Mouse (Mus musculus): ENCODE results near the gene Srsf10.

Gene Srsf10

DNA sequence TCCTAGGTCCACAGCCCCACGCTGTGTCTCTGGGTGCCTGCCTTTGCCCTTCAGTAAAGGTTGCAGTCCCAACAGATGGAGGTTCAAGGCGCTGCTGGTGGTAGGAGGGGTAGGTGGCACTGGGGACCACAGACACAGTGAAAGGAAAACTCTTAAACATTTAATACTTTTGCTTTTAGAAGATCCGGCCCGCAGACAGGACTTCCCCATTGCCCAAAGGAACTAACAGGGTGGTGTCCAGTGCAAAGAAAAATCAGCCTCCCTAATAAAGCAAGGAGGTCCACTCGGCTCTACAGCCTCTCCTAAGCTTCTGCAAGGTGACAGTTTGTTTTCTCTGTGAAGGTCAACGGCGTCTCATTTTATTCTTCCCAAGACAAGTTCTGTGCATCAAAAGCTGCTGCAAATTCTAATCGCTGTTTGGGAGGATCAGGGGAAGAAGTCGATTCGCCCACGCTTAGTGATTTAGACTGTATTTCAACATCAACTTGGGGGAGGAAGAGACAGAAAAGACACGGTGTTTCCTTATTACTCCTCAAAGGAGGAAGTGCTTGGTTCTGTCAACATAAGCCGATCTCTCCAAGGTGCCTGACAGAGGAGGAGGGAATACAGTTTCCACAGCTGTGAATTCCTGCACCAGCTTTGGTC, 63.2 kb downstream of the Srsf10 start:
- no peak for DNase-seq (ENCODE audit: inconsistent ontology term)

GRCm38 (mm10) chr4:135919280-135919639, 63.7 kb downstream of the Srsf10 start:
- no peak for DNase-seq (ENCODE audit: inconsistent ontology term)
